Mouse (Mus musculus) cerebellum, postnatal 25 days (tissue): ENCODE measurements around the gene Fam25c.
A peak's percentile ranks its signal among the peaks of the same experiment; 100 is the strongest.
"Not testable (repeated sequence)": the region's sequence is repeated elsewhere in the genome, so short reads cannot be mapped to it uniquely, and the experiment has no call there.

Experiments
- DNase-seq, 2 experiments: peaks; one replicate each; pipeline ENCODE4 v3.0.0; 2021; ENCODE audit warnings: mixed read lengths in 2 of 2

Gene Fam25c

GRCm38 (mm10) chr14:34355301-34355700, at the start of gene Fam25c:
Gene Fam25c (minus strand): TSS chr14:34355433.
- no peak for DNase-seq

DNA sequence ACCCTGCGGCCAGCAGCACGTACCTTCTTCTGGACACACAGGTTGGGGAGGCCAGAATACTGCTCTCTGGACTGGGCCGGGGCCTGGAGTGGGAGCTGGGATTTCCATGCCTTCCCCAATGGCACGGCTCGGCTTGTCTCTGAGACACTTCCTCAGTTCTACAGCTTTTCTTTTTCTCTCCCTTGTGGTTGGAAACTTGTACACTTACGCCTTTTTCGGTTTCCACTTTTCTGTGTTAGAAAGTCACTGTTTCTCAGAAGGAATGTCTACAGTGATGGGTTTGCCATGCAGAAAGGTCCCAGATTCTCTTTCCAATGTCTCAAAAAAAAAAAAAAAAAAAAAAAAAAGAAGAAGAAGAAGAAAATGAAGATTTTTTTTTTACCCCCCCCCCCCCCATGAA, 48.2 kb upstream of the Fam25c start:
- DNase-seq = no peak

GRCm38 (mm10) chr14:34402871-34403270, 47.6 kb upstream of the Fam25c start:
- DNase-seq = peak in 1 of 2 experiments; percentile 17

GRCm38 (mm10) chr14:34401135-34401534, 45.9 kb upstream of the Fam25c start:
- DNase-seq = peak; percentile 63 to 79

- DNase-seq = no peak
These were observed 44.8 kb upstream of the Fam25c start for GRCm38 (mm10) chr14:34400021-34400420.

DNA sequence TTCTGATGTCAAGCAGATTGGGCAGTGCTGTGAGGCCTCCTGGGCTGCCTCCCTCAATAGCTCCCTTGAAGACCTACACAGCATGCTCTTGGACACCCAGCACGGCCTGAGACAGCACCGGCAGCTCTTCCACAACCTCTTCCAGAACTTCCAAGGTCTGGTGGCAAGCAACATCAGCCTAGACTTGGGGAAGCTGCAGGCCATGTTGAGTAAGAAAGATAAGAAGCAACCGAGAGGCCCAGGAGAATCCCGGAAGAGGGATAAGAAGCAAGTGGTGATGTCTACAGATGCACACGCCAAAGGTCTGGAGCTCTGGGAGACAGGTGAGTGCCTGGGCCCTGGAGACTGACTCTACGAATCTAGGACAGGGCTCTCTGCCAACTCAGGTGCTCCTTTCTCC, 44.1 kb upstream of the Fam25c start:
- DNase-seq = no peak

DNA sequence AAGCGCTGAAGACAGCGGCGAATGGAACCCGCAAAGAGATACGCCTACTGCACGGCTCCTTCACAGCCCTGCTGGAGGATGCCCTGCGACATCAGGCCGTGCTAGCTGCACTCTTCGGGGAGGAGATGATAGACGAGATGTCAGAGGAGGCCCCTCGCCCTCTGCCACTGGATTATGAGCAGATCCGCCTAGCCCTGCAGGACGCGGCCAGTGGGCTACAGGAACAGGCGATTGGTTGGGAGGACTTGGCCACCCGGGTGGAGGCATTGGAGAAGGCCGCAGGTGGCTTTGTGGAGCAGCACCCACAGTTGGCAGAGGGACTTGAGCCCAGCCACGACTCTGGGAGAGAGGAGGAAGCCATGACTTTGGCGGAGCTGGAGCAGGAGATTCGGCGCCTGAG, 43.7 kb upstream of the Fam25c start:
- DNase-seq = no peak

GRCm38 (mm10) chr14:34397871-34398270, 42.6 kb upstream of the Fam25c start:
- no peak for DNase-seq

DNA sequence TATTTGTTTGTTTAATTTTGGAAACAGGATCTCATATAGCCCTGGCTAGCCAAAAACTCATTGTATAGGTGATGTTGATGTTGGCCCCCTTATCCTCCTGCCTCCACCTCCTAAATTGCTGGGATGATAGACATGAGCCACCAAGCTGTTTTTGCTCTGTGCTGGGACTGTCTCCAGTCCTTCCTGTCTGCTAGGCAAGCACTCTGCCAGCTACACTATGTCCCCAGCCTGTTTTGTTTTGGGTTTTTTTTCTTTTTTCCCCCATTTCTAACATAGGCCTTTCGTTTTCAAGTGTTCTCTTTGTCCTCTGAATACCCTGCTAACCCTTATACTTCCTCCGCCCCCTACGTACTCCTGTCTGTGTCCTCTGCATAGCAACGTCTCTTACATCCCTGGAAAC, 38.1 kb upstream of the Fam25c start:
- no peak for DNase-seq

DNA sequence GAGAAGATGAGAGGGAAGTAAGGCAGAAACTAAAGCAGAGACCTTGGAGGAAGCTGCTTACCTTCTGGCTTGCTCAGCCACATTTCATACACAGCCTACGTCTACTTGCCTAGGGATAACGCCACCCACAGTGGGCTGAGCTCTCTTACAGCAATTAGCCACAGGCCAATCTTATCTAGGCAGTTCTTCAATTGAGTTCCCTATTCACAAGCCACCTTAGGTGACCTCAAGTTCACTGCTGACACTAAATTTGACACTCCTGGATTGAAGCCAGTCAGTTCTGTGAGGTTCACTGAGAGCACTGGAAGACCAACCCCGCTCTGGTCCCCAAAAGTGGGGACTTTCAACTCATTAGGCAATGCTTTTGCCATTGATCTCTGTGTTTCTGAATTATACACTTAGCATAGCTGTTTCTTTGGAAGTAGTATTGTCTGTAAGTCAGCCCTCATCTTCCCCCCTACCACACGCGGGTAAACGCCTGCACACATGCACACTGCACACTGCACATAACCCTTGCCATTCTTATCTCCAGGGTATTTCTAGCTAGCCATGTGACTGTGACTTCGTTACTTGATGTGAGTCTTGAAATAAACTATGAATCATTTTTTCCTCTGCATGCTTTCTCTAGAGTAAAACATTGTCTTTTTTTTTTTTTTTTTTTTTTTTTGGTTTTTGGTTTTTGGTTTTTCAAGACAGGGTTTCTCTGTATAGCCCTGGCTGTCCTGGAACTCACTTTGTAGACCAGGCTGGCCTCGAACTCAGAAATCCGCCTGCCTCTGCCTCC, 27.9 kb upstream of the Fam25c start:
- no peak for DNase-seq

- no peak for DNase-seq
These were observed 23.5 kb upstream of the Fam25c start for GRCm38 (mm10) chr14:34378560-34379331.

- no peak for DNase-seq
These were observed 21.9 kb upstream of the Fam25c start for GRCm38 (mm10) chr14:34377121-34377520.

- no peak for DNase-seq
These were observed 20.7 kb upstream of the Fam25c start for GRCm38 (mm10) chr14:34375941-34376340.

DNA sequence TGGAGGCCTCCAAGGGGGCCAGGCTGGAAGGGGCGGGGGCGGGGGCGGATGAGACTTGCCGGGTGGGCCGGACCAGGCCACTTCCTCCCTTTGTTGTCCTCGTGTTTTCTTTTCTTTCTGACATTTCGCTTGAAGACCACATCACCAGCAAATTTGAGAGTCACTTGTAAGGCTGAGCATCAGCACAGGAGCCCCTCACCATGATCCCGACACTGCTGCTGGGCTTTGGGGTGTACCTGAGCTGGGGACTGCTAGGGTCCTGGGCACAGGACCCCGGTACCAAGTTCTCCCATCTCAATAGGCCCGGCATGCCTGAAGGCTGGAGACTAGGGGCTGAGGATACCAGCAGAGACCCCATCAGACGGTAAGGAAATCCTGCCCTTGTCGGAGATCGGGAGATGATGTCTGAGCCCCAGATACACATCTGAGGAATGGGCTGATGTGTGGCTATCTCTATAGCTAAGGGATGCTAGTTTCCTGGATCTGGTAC, 20.2 kb upstream of the Fam25c start, which contains the start of gene Mmrn2:
Mmrn2 (plus strand) TSS at position 51 of the 490 bp plus-strand sequence.
- no peak for DNase-seq

GRCm38 (mm10) chr14:34374577-34374976, 19.3 kb upstream of the Fam25c start, which contains the start of gene Sncg:
Gene Sncg (minus strand): TSS chr14:34374789.
- DNase-seq = no peak

DNA sequence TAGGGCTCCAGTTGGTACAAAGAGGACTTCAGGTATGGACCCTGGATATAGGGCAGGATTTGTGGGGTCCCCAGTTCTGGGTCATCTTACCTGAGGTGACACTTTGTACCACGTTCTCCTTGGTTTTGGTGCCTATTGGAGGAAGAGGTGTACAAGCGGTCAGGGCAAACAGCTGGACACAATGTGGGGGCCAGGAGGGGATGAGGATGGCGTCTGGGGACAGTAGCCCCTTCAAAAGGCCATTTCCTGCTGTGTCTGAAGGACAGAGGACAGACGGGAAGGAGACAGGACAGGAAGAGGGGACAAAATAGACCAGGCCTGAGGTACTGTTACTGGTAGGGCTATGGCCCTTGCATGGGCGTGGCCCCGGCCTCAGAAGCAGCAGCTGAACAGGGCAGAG, 18.3 kb upstream of the Fam25c start:
- no peak for DNase-seq

DNA sequence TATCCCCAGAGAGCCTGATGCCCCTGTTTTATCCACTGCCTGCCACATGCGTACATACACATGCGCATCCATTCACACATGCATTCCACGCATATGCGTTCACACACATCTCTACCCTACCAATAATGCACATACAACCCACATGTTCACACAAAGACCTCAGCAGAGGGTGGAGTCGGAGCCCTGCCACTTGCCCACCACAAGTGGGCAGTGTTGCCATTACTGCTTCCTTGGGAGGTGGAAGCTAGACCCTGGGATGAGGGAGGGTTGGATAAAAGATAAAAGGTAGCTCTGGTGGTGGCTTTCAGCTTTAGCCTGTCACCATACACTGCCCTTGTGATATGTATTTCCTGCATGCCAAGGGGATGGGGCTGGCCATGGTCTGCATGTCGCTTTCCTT, 17.4 kb upstream of the Fam25c start:
- DNase-seq = peak; percentile 48 to 74

DNA sequence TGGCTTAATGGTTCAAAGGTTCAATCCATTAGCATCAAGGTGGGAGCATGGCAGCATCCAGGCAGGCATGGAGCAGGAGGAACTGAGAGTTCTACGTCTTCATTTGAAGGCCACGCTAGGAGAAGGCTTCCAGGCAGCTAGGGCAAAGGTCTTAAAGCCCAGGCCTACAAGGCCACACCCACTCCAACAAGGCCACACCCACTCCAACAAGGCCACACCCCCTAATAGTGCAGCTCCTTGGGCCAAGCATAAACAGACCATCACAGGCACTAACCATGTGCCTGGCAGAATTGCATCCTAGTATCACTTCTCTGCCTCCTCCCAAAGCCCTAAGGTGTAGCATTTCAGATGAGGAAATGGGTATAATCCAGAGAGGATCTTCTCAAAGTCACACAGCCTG, 16.5 kb upstream of the Fam25c start:
- DNase-seq = no peak

DNA sequence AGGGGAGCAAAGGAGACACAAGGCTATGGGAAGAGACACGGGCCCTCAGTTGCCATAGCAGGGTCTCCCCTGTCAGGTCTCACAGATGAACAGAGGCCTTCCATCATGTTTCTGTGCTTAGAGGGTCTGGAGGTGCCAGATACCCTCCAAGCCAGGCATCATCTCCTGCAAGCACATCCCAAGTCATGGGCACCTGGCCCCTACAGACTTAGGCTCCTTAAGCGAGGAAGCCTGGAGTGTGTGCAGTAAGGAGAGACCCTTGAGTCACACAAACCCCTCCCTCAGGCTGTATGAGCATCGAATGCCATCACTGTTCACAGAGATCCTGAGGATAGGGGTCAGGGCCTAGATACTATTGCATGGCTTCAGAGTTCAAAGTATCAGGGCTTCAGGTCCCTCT, 15.7 kb upstream of the Fam25c start:
- DNase-seq = no peak

- no peak for DNase-seq
These were observed 15.0 kb upstream of the Fam25c start for GRCm38 (mm10) chr14:34370203-34370602.

DNA sequence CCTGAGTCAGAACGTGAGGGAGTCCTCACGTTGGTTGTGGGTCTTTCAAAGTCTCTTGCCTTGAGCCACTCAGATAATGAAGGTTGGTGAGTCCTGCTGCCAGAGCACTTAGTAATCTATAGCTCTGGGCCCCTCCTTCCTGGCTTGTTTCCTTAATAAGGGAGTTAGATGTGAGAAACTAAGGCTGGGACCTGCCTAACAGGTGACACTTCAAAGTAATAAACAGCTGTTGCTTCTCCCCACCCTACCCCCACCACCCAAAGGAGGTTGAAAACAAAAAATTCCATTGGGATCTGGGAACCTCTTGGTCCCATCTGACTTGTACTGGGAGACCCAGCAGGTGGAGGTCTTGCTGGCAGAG, 9.9 kb upstream of the Fam25c start:
- no peak for DNase-seq

DNA sequence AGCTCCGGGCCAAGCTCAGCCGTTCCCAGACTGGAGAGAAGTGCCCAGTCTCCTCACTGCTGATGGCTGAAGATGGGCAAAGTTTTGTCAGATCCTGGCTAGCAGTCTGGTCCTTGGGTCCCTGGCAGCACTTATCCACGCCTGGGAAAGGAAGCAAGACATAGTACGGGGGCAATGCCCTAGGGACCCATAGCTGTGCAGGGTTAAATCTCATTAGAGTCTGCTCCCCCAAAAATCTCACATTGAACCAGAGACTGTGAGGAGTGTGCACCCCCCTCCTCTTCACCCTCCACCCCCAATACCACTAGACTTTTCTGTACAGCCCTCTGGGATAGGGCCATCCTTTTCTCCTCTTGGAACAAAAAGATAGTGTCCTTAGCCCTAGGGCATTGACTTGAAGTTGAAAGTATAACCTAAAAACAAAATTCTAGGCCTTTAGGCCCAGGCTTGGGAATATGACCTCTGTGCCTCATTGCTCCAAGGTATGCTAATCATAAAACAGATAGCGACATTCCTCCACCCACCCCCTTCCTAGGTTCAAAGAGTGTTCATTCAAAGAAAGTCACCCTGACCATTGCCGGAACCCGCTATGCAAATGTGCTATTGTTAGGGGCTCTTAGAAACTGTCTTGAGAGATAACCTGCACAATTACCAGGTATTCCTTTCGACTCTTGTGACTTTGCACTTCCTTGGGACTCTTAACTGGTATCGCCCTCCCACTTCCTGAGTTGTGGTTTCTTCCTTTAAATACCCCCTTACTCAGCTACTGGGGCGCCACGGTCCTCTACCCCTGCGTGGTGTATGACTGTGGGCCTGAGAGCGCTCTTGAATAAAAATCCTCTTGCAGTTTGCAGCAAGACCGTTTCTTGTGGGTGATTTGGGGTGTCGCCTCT, 9.3 kb upstream of the Fam25c start:
- DNase-seq = not testable (repeated sequence)
